Mouse (Mus musculus) heart, embryonic 14.5 days (tissue): ENCODE results near the gene Nlrp3. TPM values are rescaled to one million over a fixed set of nuclear protein-coding genes. Genes with fewer than 3 reads are reported as not detected.
A peak's percentile ranks its signal among the peaks of the same experiment; 100 is the strongest.

Experiments
- ATAC-seq: fragments of 200-750 bp; cut with Nextera tagmentation; 2 replicates; pipeline ENCODE4 v1.8.0; 2017; ENCODE audit warnings: low read depth, moderate TSS enrichment; ENCODE audit not compliant: insufficient number of reproducible peaks, insufficient read depth, low FRiP score
- H3K27ac ChIP-seq, 2 experiments: fragments of 200-500 bp in 1 of 2; fragments of 300-500 bp in 1 of 2; sonication (generic) in 1 of 2; replicated peaks in 1 of 2; 2 replicates each; pipeline ENCODE4 v1.5.1; 2012 to 2014; ENCODE audit warnings: low read depth in 2 of 2, low read length in 2 of 2, control low read depth in 1 of 2, mild to moderate bottlenecking in 1 of 2, mixed read lengths in 1 of 2; ENCODE audit not compliant: control insufficient read depth in 1 of 2, insufficient read depth in 1 of 2
- H3K27me3 ChIP-seq: fragments of 300-500 bp; sonication (generic); 2 replicates; pipeline ENCODE4 v1.6.1; 2014; ENCODE audit warnings: mild to moderate bottlenecking, low read length, control low read depth; ENCODE audit not compliant: control insufficient read depth, insufficient read depth
- H3K36me3 ChIP-seq: fragments of 300-500 bp; sonication (generic); 2 replicates; pipeline ENCODE4 v1.6.1; 2014; ENCODE audit warnings: mild to moderate bottlenecking, control low read depth, low read length, mixed read lengths; ENCODE audit not compliant: control insufficient read depth, insufficient read depth
- H3K4me1 ChIP-seq, 2 experiments: fragments of 200-500 bp in 1 of 2; fragments of 300-500 bp in 1 of 2; sonication (generic) in 1 of 2; 2 replicates each; pipeline ENCODE4 v1.6.1; 2012 to 2014; ENCODE audit warnings: low read length in 2 of 2, control low read depth in 1 of 2, mixed read lengths in 1 of 2; ENCODE audit not compliant: control insufficient read depth in 2 of 2, insufficient read depth in 2 of 2
- H3K4me2 ChIP-seq: fragments of 300-500 bp; sonication (generic); 2 replicates; pipeline ENCODE4 v1.6.1; 2014; ENCODE audit warnings: mild to moderate bottlenecking, low read length
- H3K4me3 ChIP-seq, 2 experiments: fragments of 200-500 bp in 1 of 2; fragments of 300-500 bp in 1 of 2; sonication (generic) in 1 of 2; 2 replicates each; pipeline ENCODE4 v1.5.1; 2012 to 2014; ENCODE audit warnings: low read length in 2 of 2, mild to moderate bottlenecking in 2 of 2, control low read depth in 1 of 2, low read depth in 1 of 2, moderate library complexity in 1 of 2; ENCODE audit not compliant: control insufficient read depth in 1 of 2, insufficient read depth in 1 of 2
- H3K9ac ChIP-seq: fragments of 300-500 bp; sonication (generic); 2 replicates; pipeline ENCODE4 v1.6.1; 2014; ENCODE audit warnings: mild to moderate bottlenecking, low read length
- H3K9me3 ChIP-seq: fragments of 300-500 bp; sonication (generic); 2 replicates; pipeline ENCODE4 v1.6.1; 2016; ENCODE audit warnings: low read length, control low read depth; ENCODE audit not compliant: control insufficient read depth
- WGBS: fragments of 180-500 bp; shearing (Covaris S2); extraction: QIAGEN DNeasy Blood & Tissue Kit; methylation state at CpG from one replicate; pipeline ENCODE4 v1.1.7; 2014; 5-methylcytosine and 5-hydroxymethylcytosine counted together
- polyA plus RNA-seq: library from polyadenylated mRNA; unstranded; fragments of >200 nt; fragmentation: Nextera tagmentation; extraction: Ambion mirVana; gene quantifications from 2 replicates; pipeline ENCODE4 v1.2.1, GENCODE M21; 2014

Gene Nlrp3
- polyA plus RNA-seq, result 0.11 TPM in 2 replicates

DNA sequence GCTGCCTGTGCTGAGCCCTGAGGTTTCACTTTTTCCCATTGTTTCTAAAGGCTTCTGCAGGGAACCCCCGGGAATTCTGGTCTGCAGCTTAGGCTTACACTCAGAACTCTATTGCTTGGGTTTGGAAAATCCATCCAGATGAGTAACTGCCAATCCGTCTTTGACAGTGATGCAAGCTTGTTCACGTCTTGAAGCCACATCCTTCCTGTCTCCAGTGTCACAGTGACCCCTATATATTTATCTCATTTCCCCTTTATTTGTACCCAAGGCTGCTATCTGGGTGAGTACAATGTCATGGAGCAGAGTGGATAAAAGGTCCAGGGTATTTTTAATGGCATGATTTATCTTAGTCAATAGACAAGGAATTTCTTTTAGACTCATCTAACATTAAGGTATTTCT lies at the start of gene Nlrp3:
Gene Nlrp3, plus strand, starts transcription at position 245 of the 400 bp plus-strand sequence.
- 44% methylated on average over 3 of the region's 3 CpGs for WGBS
- 0 out of 2 replicates have a peak, but pooled peaks cover 4% of the 10 kb centered on the region for H3K9me3 ChIP-seq
- ATAC-seq, result no peak
- no peak within 1 kb of the TSS for H3K4me2 ChIP-seq
- 0 out of 4 replicates have a peak, but pooled peaks cover 0 to 3% of the 10 kb centered on the region in 2 experiments for H3K4me1 ChIP-seq
- H3K27ac ChIP-seq, result no peak within 1 kb of the TSS
- H3K4me3 ChIP-seq, result no peak within 1 kb of the TSS
- H3K9ac ChIP-seq, result no peak within 1 kb of the TSS
- H3K36me3 ChIP-seq, result no peaks in the 10 kb centered on the region
- H3K27me3 ChIP-seq, result no peaks in the 10 kb centered on the region

DNA sequence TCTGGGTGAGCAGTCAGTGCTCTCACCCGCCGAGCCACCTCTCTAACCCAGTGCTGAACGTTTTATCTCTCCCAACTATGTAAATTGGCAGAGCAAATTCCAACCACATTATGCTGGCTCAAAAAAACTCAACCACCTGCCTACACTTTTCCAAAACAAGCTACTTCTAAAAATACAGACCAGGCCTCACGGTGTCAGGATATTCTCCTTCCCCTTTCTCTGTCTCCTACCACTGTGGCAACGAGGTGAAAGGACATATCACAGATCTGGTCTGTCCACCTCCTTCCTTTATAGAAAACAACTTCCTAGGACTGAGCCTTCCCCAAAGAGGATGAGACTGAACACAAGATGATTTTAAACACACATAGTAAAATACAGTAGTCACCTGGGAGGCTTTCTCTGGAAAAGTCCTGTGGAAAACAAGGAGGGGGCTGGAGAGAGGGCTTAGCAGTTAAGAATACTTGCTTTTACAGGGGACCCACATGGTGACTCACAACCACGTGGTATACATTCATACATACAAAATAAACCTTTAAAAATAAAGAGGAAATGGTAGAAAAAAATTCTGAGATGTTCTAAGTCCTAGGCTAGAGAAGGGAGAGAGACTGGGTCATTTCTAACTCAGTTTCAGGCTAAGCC lies 44.6 kb upstream of the Nlrp3 start:
- WGBS, result 50% methylated on average over 6 of the region's 6 CpGs
- no peaks in the 10 kb centered on the region for H3K9me3 ChIP-seq
- no peaks in the 10 kb centered on the region for H3K27me3 ChIP-seq
- no peak overlapping the region for H3K4me3 ChIP-seq
- no peak overlapping the region for H3K9ac ChIP-seq
- peaks cover 99% of the 10 kb centered on the region for H3K36me3 ChIP-seq
- H3K27ac ChIP-seq, result no peak overlapping the region
- no peak overlapping the region for H3K4me2 ChIP-seq
- ATAC-seq, result no peak
- no peaks in the 10 kb centered on the region for H3K4me1 ChIP-seq

DNA sequence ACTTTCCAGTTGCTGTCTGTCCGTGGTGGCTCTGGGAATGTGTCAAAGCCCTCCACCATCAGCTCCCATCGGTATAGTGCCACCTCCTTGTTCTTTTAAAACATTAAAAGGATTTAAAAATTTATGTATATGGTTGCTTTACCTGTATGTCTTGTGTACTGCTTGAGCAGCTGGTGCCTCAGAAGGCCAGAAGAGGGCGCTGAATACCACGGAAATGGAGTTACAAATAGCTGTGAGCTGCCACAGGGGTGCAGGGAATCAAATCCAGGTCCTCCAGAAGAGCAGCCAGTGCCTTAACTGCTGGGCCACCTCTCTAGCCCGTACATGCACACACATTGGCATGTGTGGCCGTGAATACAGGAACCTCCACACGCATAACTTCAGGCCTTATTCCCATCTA lies 43.6 kb upstream of the Nlrp3 start:
- Histone ChIP-seq H3K9ac (no peak overlapping the region), H3K9me3 (no peaks in the 10 kb centered on the region), H3K4me2 (no peak overlapping the region), H3K36me3 (peaks cover 99% of the 10 kb centered on the region), H3K4me3 (no peak overlapping the region), H3K27me3 (no peaks in the 10 kb centered on the region), H3K27ac (no peak overlapping the region), H3K4me1 (no peaks in the 10 kb centered on the region)
- no peak for ATAC-seq
- whole genome bisulfite sequencing, result 91% methylated on average over 7 of the region's 7 CpGs

DNA sequence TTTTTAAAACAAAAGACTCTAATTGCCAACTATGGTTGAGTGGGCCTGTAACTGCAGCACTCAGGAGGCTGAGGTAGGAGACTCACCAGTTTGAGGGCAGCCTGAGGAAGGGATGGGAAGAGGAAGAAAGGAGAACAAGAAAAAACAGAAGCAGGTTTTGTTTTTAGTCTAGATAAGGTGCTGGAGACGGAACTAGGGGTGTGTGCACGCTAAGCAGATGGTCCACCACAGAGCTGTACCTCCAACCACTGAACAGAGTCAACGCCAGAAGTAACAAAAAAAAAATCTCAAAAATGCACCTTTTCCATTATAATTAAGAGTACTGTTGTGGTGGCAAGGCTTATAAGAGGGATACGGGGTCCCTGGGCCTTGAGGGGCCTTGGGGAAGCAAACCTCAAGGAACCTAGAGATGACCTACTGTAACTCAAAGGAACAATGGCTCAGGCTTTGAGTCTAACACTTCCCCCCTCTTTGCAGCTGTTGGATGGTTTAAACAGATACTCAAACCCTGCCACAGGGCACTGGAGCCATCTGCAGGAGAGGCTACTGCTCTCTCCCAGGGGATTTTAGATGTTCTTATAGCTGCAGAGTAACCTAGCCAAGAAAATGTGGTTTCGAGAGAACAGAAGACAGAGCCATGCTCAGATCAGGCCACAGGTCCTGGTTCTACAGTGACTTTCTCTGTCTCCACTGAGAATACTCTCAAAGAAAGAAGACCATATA lies 39.2 kb upstream of the Nlrp3 start:
- Histone ChIP-seq H3K9ac (no peak overlapping the region), H3K36me3 (peaks cover 75% of the 10 kb centered on the region), H3K27ac (no peak overlapping the region), H3K4me2 (no peak overlapping the region), H3K4me1 (peaks cover 6 to 10% of the 10 kb centered on the region in 2 experiments), H3K27me3 (no peaks in the 10 kb centered on the region), H3K9me3 (no peaks in the 10 kb centered on the region), H3K4me3 (no peak overlapping the region)
- ATAC-seq, result no peak
- WGBS, result 82% methylated on average over 5 of the region's 5 CpGs

DNA sequence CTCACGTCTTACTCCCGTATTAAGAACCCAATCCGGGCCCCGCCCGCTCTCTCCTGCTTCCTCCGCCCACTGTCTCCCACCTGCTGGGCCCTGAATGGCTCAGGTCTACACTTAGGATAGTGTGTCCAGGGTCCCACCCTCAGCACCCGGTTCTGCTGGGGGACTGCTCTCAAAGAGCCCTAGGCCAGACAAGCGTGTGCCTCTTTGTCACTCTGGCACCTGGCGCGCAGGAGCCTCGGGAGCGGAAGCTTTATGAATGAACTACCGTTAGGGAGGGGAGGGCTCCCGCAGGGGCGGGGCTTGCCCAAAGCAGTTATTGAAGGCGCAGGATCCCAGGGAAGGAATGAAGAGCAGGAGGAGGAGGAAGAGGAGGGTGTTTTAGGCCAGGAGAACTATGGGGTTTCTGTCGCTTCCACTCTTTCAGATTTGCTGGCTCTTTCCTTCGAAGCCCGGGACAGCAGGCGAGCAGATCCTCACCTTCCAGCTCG lies 36.0 kb upstream of the Nlrp3 start:
- ATAC-seq, result no peak
- H3K9ac ChIP-seq, result peak overlapping the region; percentile 84
- no peaks in the 10 kb centered on the region for H3K9me3 ChIP-seq
- peaks cover 58% of the 10 kb centered on the region for H3K36me3 ChIP-seq
- WGBS, result under 1% methylated on average over 21 of the region's 21 CpGs
- peak overlapping the region; percentile 47 to 91 for H3K27ac ChIP-seq
- peaks cover 10 to 13% of the 10 kb centered on the region in 2 experiments for H3K4me1 ChIP-seq
- peak overlapping the region; percentile 70 to 75 for H3K4me3 ChIP-seq
- H3K27me3 ChIP-seq, result no peaks in the 10 kb centered on the region
- H3K4me2 ChIP-seq, result peak overlapping the region; percentile 89

DNA sequence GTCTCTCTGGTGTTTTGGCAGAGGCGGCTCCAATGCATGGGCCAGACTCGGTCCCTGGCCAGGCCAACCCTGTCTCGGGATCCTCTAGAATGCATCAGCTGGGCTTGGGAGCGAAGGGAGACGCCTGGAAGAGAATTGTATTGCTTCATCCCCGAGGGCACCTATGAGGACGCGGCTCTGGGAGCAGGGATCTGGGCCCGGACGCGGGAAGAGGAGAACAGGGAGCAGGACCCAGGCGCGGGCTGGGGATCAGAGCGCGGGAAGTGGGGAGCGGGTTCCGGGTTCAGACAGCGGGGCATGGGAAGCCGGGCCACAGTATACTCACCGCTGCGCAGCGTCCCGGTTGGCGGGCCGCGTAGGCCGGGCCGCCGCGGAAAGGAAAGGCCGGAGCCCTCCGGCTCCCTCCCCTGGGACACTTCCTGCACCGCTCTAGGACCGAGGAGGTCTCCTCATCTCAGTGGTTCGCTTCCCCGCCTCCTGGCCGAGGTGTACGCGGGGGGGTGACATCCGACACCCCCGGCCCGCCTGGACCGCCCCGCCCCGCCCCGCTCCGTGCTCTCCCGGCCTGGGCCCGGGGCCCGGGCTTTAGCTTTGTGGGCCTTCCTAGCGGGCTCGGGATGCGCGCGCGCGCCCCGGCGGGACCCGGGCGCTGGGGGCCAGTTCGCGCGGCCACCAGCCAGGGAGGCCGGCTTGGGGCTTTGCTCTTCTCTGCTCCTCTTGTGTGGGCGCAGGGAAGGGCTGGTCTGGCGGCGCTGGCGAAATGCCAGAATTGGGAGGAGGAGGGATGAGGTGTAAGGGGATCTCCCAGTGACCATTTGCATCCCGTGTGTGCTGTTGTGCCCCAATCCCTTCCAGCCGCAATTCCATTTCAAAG lies 35.3 kb upstream of the Nlrp3 start:
- peak; percentile 97 for ATAC-seq
- Histone ChIP-seq H3K9ac (peak overlapping the region; percentile 84), H3K9me3 (no peaks in the 10 kb centered on the region), H3K27me3 (no peaks in the 10 kb centered on the region), H3K36me3 (peaks cover 56% of the 10 kb centered on the region), H3K4me1 (peaks cover 10 to 13% of the 10 kb centered on the region in 2 experiments), H3K4me3 (peak overlapping the region; percentile 70 to 75), H3K27ac (peak overlapping the region; percentile 68 to 91), H3K4me2 (peak overlapping the region; percentile 89)
- WGBS, result under 1% methylated on average over 66 of the region's 71 CpGs

DNA sequence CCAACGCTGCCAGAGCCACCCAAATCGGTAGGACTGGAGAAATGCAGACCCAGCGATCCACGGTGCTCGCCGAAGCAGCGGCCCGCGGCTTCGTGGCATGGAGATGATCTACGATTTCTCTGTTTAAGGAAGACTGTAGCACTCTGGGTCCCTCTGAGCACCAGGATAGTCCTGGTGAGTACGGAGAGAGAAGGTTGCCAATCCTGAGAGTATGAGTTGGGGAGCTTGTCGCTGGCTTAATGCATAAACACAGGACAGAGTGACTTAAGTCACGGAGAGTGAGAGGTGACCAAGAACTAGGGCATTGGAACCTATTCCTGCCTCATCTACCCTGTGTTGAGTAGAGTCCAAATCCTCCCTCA lies 34.7 kb upstream of the Nlrp3 start:
- Histone ChIP-seq H3K4me1 (peaks cover 10 to 13% of the 10 kb centered on the region in 2 experiments), H3K4me2 (peak overlapping the region; percentile 89), H3K27ac (peak overlapping the region; percentile 68 to 91), H3K36me3 (peaks cover 51% of the 10 kb centered on the region), H3K4me3 (peak overlapping the region; percentile 70 to 75), H3K27me3 (no peaks in the 10 kb centered on the region), H3K9ac (peak overlapping the region; percentile 84), H3K9me3 (no peaks in the 10 kb centered on the region)
- peak; percentile 2; the same call in 1 of the 2 replicates for ATAC-seq
- under 1% methylated on average over 14 of the region's 14 CpGs for WGBS
